Mouse (Mus musculus): Measurements from ENCODE around the gene Tbc1d10b.

GRCm38 (mm10) chr7:127166501-127166900 is 41.8 kb downstream of the Tbc1d10b start:
- TF ChIP-seq CTCF (IDR thresholded peaks at IDR 0.05) (no peak), EP300 (IDR thresholded peaks at IDR 0.05) (no peak)

Measured in lung, postnatal 0 days (tissue).